Mouse (Mus musculus): ENCODE measurements around the gene Gm11007. TPM values are rescaled to one million over a fixed set of nuclear protein-coding genes. Genes with fewer than 3 reads are reported as not detected.

The Gm11007 gene
- not detected in 2 replicates for polyA plus RNA-seq (2012; rRNA removed; ENCODE audit: low replicate concordance)

DNA sequence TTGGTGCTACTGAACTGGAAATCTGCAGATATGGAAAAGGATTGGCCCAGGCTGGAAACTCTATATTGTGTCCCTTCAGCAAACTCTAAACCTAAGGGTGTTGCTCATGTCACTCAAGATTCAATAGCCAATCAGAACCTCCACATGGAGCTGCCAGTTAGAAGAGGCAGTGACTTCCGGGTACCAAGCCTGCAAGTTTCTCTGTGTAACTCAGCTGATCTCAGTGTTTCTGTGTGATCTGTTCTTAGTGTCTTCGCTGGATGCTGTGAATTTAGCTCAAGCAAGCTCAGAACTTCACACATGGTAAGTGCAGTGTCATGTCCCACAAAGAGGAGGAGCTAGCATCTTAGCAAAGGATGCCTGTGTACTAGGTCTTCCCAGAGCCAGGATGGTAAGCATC lies at the start of gene Gm11007:
Gene Gm11007 (plus strand): TSS at position 301 of the 400 bp plus-strand sequence.

Other genes starting within 250 kb of the Gm11007 start
- 3.7 and 9.8 TPM in 2 replicates for gene Gm4724, start 208.2 kb upstream of the Gm11007 start, polyA plus RNA-seq (2012; rRNA removed; ENCODE audit: low replicate concordance)
- gene Zfp965, start 174.0 kb upstream of the Gm11007 start, polyA plus RNA-seq (2012; rRNA removed; ENCODE audit: low replicate concordance), result 1.1 TPM in 1 of 2 replicates, not detected in the other
- gene Zfp969, start 59.7 kb downstream of the Gm11007 start, polyA plus RNA-seq (2012; rRNA removed; ENCODE audit: low replicate concordance), result not detected in 2 replicates
- not detected in 2 replicates for gene Gm2007, start 97.6 kb downstream of the Gm11007 start, polyA plus RNA-seq (2012; rRNA removed; ENCODE audit: low replicate concordance)
- gene Gm14288, start 157.1 kb downstream of the Gm11007 start, polyA plus RNA-seq (2012; rRNA removed; ENCODE audit: low replicate concordance), result 0.36 and 1.3 TPM in 2 replicates
- 1.1 and 5.9 TPM in 2 replicates for gene Gm6710, start 225.2 kb downstream of the Gm11007 start, polyA plus RNA-seq (2012; rRNA removed; ENCODE audit: low replicate concordance)

Measured in mammary gland, adult 2 months (tissue).